Mouse (Mus musculus) thymus, adult 2 months (tissue): ENCODE data around the gene Commd8.

ENCODE experiments used
- CTCF ChIP-seq: fragments of 200-500 bp; IDR thresholded peaks from 2 replicates; pipeline ENCODE4 v1.5.1; 2012; ENCODE audit warnings: mild to moderate bottlenecking, control low read depth, low read length, moderate library complexity, borderline replicate concordance; ENCODE audit not compliant: control insufficient read depth, poor library complexity, insufficient read depth; ENCODE audit errors: extremely low read depth
- POLR2A ChIP-seq: fragments of 200-500 bp; IDR thresholded peaks from 2 replicates; pipeline ENCODE4 v1.6.1; 2012; ENCODE audit warnings: mild to moderate bottlenecking, low read length, control low read depth, moderate library complexity; ENCODE audit not compliant: control insufficient read depth, poor library complexity, insufficient read depth; ENCODE audit errors: extremely low read depth

- TF ChIP-seq CTCF, result no peak
- no peak for TF ChIP-seq POLR2A
Measured at GRCm38 (mm10) chr5:72202016-72202415, 34.0 kb upstream of the Commd8 start.
